Mouse (Mus musculus): Measurements from ENCODE around the gene Pitpnc1.

GRCm38 (mm10) chr11:107403309-107403708 is 67.2 kb downstream of the Pitpnc1 start:
- TF ChIP-seq POLR2A (IDR thresholded peaks at IDR 0.05; ENCODE audit: insufficient read depth, low read depth, low read length), result no peak
- TF ChIP-seq CTCF (IDR thresholded peaks at IDR 0.05; ENCODE audit: insufficient read depth, low read depth, low read length), result no peak
